In genomic region chr12:17506117-17506993, GRCm38 (mm10) we compare ENCODE assay signal across 8 mouse cellular contexts. TPM values are rescaled to one million over a fixed set of nuclear protein-coding genes. Genes with fewer than 3 reads are reported as not detected.
DNase-seq lines count a peak whose midpoint lies in the region; ATAC-seq and TF ChIP-seq lines count a peak whose summit lies in the region.

No protein-coding gene starts in this region.

- H3K27me3 ChIP-seq in heart, embryonic 12.5 days (replicated peaks), result no peaks in the 10 kb centered on the region
- no peaks in the 10 kb centered on the region; the same call in 1 of the 2 replicates for H3K27me3 ChIP-seq in heart, adult 2 months (ENCODE audit: control insufficient read depth, insufficient read depth, low read length)
- H3K27me3 ChIP-seq in intestine, embryonic 16.5 days (replicated peaks; ENCODE audit: control insufficient read depth, insufficient read depth, low read length), result no peaks in the 10 kb centered on the region
- no peaks in the 10 kb centered on the region for H3K27me3 ChIP-seq in small intestine, adult 2 months (ENCODE audit: control insufficient read depth, insufficient read depth, low read length)
- H3K27me3 ChIP-seq in kidney, adult 2 months (replicated peaks; ENCODE audit: control insufficient read depth, insufficient read depth, low read length), result no peaks in the 10 kb centered on the region

- no peak overlapping the region for H3K4me3 ChIP-seq in heart, embryonic 12.5 days
- H3K4me3 ChIP-seq in heart, adult 2 months, result no peak overlapping the region
- H3K4me3 ChIP-seq in bone marrow, adult 2 months (replicated peaks; ENCODE audit: control insufficient read depth, low read depth, low read length), result no peak overlapping the region
- no peak overlapping the region for H3K4me3 ChIP-seq in intestine, embryonic 16.5 days (ENCODE audit: low read length)
- no peak overlapping the region for H3K4me3 ChIP-seq in small intestine, adult 2 months (ENCODE audit: low read depth, low read length)
- no peak overlapping the region for H3K4me3 ChIP-seq in kidney, adult 2 months (ENCODE audit: insufficient read depth, low read depth, low read length)

- WGBS in heart, embryonic 12.5 days, result 38% methylated on average over 5 of the region's 5 CpGs
- WGBS in heart, adult 2 months, result 32% methylated on average over 5 of the region's 5 CpGs
- 54% methylated on average over 5 of the region's 5 CpGs for WGBS in bone marrow, adult 2 months
- 37% methylated on average over 5 of the region's 5 CpGs for WGBS in intestine, embryonic 16.5 days
- 10% methylated on average over 5 of the region's 5 CpGs for WGBS in small intestine, adult 2 months
- 46% methylated on average over 5 of the region's 5 CpGs for WGBS in kidney, adult 2 months

- no peak for TF ChIP-seq CTCF in heart, adult 2 months (IDR thresholded peaks at IDR 0.05)
- TF ChIP-seq CTCF in bone marrow, adult 2 months (IDR thresholded peaks at IDR 0.05; ENCODE audit: control insufficient read depth, insufficient read depth, low read length), result no peak
- no peak for TF ChIP-seq CTCF in small intestine, adult 2 months (IDR thresholded peaks at IDR 0.05; ENCODE audit: extremely low read depth, insufficient read length, insufficient replicate concordance, low read depth, low read length)
- no peak for TF ChIP-seq CTCF in kidney, adult 2 months (conservative IDR thresholded peaks at IDR 0.05; ENCODE audit: insufficient read depth, insufficient read length, low read depth, low read length)

- peaks cover 15% of the 10 kb centered on the region for H3K4me1 ChIP-seq in heart, embryonic 12.5 days (replicated peaks)
- peaks cover 8% of the 10 kb centered on the region; the same call in 1 of the 2 replicates for H3K4me1 ChIP-seq in heart, adult 2 months (ENCODE audit: control insufficient read depth, insufficient read depth, low read length)
- peaks cover 5% of the 10 kb centered on the region for H3K4me1 ChIP-seq in bone marrow, adult 2 months (ENCODE audit: control insufficient read depth, insufficient read depth, low read length)
- H3K4me1 ChIP-seq in intestine, embryonic 16.5 days (ENCODE audit: control insufficient read depth, insufficient read depth, low read length), result peaks cover 23% of the 10 kb centered on the region
- H3K4me1 ChIP-seq in small intestine, adult 2 months (ENCODE audit: control insufficient read depth, insufficient read depth, insufficient read length, low read length), result peaks cover 20% of the 10 kb centered on the region
- peaks cover 7% of the 10 kb centered on the region; the same call in 1 of the 2 replicates for H3K4me1 ChIP-seq in kidney, adult 2 months (ENCODE audit: control insufficient read depth, insufficient read depth, low read length)

- TF ChIP-seq POLR2A in heart, adult 2 months (IDR thresholded peaks at IDR 0.05; ENCODE audit: insufficient read depth, low read depth, low read length), result no peak
- TF ChIP-seq POLR2A in bone marrow, adult 2 months (IDR thresholded peaks at IDR 0.05; ENCODE audit: borderline replicate concordance, control insufficient read depth, low read depth, low read length), result no peak
- no peak for TF ChIP-seq POLR2A in small intestine, adult 2 months (IDR thresholded peaks at IDR 0.05; ENCODE audit: low read depth, low read length)
- no peak for TF ChIP-seq POLR2A in kidney, adult 2 months (IDR thresholded peaks at IDR 0.05; ENCODE audit: low read depth, low read length)

- H3K27ac ChIP-seq in heart, embryonic 12.5 days (ENCODE audit: poor library complexity, severe bottlenecking), result no peak overlapping the region
- no peak overlapping the region for H3K27ac ChIP-seq in heart, adult 2 months
- H3K27ac ChIP-seq in bone marrow, adult 2 months (ENCODE audit: control insufficient read depth, insufficient read depth, low read depth, low read length, poor library complexity), result peak overlapping the region; percentile 66
- peak overlapping the region; percentile 71 for H3K27ac ChIP-seq in intestine, embryonic 16.5 days (ENCODE audit: low read length)
- peak overlapping the region; percentile 82 for H3K27ac ChIP-seq in small intestine, adult 2 months (ENCODE audit: insufficient read depth, low read depth, low read length)
- H3K27ac ChIP-seq in kidney, adult 2 months (ENCODE audit: insufficient read depth, low read depth, low read length), result no peak overlapping the region

- DNase-seq in heart, adult 2 months, result no peak
- DNase-seq in urinary bladder, adult 2 months (ENCODE audit: low spot score), result no peak
- DNase-seq in kidney, adult 2 months, result no peak
- no peak for DNase-seq in left cerebral cortex, postnatal 36 days (ENCODE audit: low spot score in 2 of 2)

- no peaks in the 10 kb centered on the region for H3K36me3 ChIP-seq in heart, embryonic 12.5 days
- no peaks in the 10 kb centered on the region for H3K36me3 ChIP-seq in heart, adult 2 months (ENCODE audit: control insufficient read depth, insufficient read depth, low read length)
- H3K36me3 ChIP-seq in intestine, embryonic 16.5 days (ENCODE audit: control insufficient read depth, insufficient read depth, low read length), result no peaks in the 10 kb centered on the region
- H3K36me3 ChIP-seq in small intestine, adult 2 months (ENCODE audit: control insufficient read depth, insufficient read depth, low read length), result no peaks in the 10 kb centered on the region
- H3K36me3 ChIP-seq in kidney, adult 2 months (ENCODE audit: control insufficient read depth, insufficient read depth, low read length), result no peaks in the 10 kb centered on the region

- no peaks in the 10 kb centered on the region for H3K9me3 ChIP-seq in heart, embryonic 12.5 days (replicated peaks)
- H3K9me3 ChIP-seq in intestine, embryonic 16.5 days (ENCODE audit: control insufficient read depth, low read length), result no peaks in the 10 kb centered on the region

- no peak overlapping the region for H3K9ac ChIP-seq in heart, embryonic 12.5 days
- no peak overlapping the region for H3K9ac ChIP-seq in heart, adult 2 months (ENCODE audit: low read depth, low read length)
- 0 out of 2 replicates have a peak overlapping the region, but pooled peaks have one; percentile 19 for H3K9ac ChIP-seq in intestine, embryonic 16.5 days (ENCODE audit: low read depth, low read length)

- H3K4me2 ChIP-seq in heart, embryonic 12.5 days, result no peak overlapping the region
- peak overlapping the region; percentile 7; the same call in 1 of the 2 replicates for H3K4me2 ChIP-seq in intestine, embryonic 16.5 days (ENCODE audit: low read depth, low read length)

- peak; percentile 89 for ATAC-seq in heart, embryonic 12.5 days (ENCODE audit: insufficient number of reproducible peaks, low FRiP score)
- peak; percentile 96 for ATAC-seq in intestine, embryonic 16.5 days

- no peak for TF ChIP-seq EP300 in heart, adult 2 months (IDR thresholded peaks at IDR 0.05; ENCODE audit: insufficient read depth, low read depth, low read length)

- intact Hi-C loops in heart, adult 2 months (cut with DNase I), result no loop called here
- intact Hi-C loops in left cerebral cortex, postnatal 36 days (cut with DNase I), result no loop called here

- no peaks in the 10 kb centered on the region for H3K79me2 ChIP-seq in heart, adult 2 months (replicated peaks; ENCODE audit: control insufficient read depth, insufficient read depth, low read length)

RNA-seq across cellular contexts. Expression of gene Odc1, which starts 38.2 kb away (rescaled TPM):
- polyA plus RNA-seq in heart, embryonic 12.5 days (2016; fragmentation: Nextera tagmentation; extraction: Ambion mirVana), result 161 and 167 TPM in 2 replicates
- total RNA-seq in heart, adult 2 months (2021), result 10 to 100 TPM; 72.2 to 74.4 TPM
- polyA plus RNA-seq in heart, adult 2 months (2012; rRNA removed), result 52.7 and 76.5 TPM in 2 replicates
- 585 and 642 TPM in 2 replicates for polyA plus RNA-seq in bone marrow, adult 2 months (2011; ENCODE audit: insufficient read depth, insufficient read length, low replicate concordance, missing spikeins)
- polyA plus RNA-seq in intestine, embryonic 16.5 days (2015; fragmentation: Nextera tagmentation; extraction: Ambion mirVana), result 168 and 176 TPM in 2 replicates
- 35.0 and 113 TPM in 2 replicates for polyA plus RNA-seq in small intestine, adult 2 months (2012; rRNA removed)
- polyA plus RNA-seq in urinary bladder, adult 2 months (2012; rRNA removed), result 64.4 and 68.4 TPM in 2 replicates
- polyA plus RNA-seq in kidney, adult 2 months (2012; rRNA removed), result 373 and 427 TPM in 2 replicates
- 10 to 100 TPM; 61.0 to 62.6 TPM for total RNA-seq in left cerebral cortex, postnatal 36 days (2021)

Comparison
In these comparisons a context has a peak if more than half of its experiments do, and no peak if none do; other contexts are left out.
1. H3K27ac ChIP-seq: peak in bone marrow, adult 2 months (single experiment), intestine, embryonic 16.5 days (single experiment) and small intestine, adult 2 months (single experiment); none in heart, embryonic 12.5 days (single experiment), heart, adult 2 months (single experiment) and kidney, adult 2 months (single experiment).